Mouse (Mus musculus) lung, postnatal 10 days (tissue): ENCODE measurements around the gene Ctbp1.
A peak's percentile ranks its signal among the peaks of the same experiment; 100 is the strongest.

Source experiments
- DNase-seq: peaks from one replicate; pipeline ENCODE4 v3.0.0; 2021

Ctbp1 gene

DNA sequence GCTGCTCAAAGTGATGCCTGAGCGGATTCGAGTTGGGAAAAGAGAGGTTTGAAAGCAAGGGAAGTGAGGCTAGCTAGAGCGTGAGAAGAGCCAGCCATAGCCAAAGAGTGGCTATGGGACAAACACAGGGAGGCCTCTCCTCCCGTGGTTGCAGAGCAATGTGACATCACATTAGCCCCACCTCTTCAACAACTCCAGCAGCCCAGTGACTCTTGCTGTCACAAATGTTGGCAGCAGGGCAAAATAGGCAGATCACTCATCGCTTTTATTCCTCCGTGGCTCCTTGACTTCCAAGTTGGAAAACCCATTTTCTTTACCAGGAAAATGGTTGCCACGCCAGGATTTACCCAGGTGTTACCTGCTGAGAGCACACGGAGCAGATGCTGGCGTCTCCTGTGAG lies 67.7 kb downstream of the Ctbp1 start:
- no peak for DNase-seq

DNA sequence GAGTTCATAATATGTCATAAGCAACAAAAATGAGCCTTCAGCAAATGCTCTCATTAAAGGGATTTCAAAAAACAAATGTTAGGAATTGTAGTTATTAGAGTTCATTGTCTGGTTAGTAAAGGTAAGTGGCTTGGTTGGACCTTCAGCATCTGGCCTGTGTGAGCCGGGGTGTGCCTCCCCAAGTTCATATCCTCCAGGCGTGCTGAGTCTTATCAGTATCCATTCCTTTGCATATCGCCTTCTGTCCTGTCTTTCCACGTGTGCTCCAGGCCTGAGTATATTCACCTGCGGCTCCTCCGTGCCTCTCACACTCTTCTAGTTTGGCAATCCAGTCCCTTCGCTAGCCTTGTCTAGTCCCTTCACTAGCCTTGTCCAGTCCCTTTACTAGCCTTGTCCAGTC lies 68.5 kb downstream of the Ctbp1 start:
- DNase-seq = no peak

DNA sequence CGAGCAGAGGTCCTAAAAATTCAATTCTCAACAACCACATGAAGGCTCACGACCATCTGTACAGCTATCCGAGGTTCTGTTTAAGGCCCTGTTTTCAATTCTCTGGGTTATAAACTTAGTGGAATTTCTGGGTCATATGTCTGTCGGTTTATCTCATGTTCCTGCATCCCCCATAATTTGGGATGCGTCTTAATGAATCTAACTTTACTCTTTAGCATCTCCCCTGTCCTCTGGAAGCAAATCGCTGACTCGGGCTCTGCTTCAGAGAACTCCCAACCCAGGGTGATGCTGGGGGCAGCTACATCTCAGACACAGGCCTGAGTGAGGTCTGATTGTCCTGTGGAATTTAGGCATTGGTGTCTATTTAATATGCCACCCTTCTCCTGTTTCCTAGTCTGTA lies 70.5 kb downstream of the Ctbp1 start:
- DNase-seq = no peak

DNA sequence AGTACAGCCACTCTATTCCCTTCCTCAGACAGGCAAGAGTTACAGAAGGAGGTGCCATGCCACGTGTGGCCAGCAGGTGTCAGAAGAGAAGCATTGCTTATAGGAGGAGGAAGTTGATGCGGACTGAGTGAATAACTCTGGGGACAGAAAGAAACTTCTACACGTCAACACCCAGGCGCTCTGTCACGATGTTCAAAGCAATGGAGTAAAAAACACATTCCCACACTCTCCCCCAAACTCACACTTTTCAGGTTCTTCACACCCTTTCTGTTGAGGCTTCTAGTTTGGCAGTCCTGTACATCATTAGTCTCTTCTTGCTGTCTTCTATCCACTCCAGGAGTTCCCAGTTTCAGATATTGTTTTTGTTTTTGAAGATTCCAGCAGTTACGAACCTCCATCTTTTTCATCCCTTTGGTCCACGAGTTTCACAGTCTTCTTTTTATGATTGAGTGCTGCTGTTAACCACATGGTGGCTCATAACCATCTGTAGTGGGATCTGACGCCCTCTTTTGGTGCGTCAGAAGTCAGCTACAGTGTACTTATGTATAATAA lies 71.0 kb downstream of the Ctbp1 start:
- DNase-seq = peak; percentile 91

DNA sequence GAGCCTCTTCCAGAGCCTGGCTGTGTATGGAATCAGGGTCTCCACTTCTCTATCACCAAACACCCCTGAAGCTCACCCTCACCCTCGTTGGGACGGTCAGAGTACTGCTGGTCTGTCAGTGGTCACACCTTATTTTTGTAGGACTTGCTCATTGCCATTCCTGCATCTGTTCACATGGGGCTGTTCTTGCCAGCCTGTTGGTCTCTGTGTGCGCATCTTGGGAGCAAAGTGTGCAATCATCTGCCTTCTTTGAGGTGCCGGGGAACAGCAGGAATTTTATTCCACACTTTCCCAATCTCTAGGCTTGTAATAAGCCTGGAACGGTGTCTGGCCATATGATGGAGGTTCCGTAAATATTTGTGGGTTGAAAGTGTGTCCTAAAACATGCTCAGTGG lies 71.6 kb downstream of the Ctbp1 start:
- DNase-seq = no peak

DNA sequence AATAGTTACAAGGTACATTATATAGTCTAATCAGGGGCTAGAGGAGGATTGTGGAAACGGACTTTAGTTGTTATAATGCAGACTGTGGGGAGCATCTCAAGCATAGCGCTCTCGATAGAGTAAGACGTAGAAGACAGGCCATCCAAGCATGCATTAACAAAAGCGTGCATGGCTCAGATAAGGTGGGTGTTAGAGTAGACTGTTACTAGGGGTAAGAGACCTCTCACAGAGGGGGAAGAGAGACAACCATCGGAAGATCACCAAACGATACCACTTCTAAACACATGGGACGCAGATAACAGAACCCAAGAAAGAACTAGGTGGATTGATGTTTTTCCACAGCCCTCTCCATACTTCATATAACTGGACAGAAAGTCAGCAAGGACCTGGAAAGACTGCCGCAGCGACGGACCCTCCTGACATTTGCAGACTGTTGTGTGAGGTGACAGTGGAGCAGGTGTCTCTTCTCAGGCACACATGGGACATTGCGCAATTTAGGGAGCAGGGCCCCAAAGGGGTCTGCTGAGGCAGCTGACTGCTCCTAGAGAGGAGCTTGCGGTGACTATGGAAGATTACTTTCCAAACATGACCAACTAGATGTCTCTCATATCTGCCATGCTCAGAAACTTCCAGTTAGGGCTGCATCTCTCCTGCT lies 72.2 kb downstream of the Ctbp1 start:
- no peak for DNase-seq

DNA sequence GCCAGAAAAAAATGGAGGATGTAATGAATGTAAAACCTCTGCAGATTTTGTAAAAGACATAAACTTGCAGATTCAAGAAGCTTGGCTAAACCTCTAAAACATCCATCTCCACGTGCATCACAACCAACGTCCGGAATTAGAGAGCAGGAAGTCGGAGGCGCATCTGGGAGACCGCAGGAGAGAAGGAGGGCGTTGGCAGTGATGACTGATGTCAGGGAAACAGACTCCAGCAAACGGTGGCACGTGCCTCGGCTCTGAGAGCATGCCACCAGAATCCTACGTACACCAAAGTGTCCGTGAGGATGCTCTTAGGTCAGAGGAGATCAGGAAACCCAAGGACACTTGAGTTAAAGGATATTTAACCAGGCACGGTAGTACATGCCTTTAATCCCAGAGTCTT lies 73.1 kb downstream of the Ctbp1 start:
- DNase-seq = no peak

DNA sequence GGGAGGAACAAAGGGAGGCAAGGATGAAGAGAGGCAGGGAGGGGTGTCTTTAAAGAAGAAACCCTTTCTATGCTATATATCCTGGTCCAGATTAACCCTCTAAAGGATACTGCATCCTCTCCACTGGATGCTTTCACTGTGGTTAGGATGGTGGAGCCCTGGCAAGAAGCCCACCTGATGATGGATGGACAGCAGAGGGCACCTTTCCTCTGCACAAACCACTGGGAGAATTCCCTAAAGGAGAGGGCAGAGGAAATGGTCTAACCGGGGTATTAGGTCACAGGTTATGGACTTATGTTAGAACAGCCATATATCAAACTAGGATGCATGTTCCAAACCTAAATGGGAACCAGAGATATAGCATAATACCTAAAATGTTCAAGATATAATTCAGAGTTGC lies 74.7 kb downstream of the Ctbp1 start:
- DNase-seq = no peak
